Mouse (Mus musculus) 416B (cell line): ENCODE data around the gene Clybl.

ENCODE experiments used
- DNase-seq: peaks from one replicate; pipeline ENCODE4 v3.0.0; 2011; ENCODE audit warnings: low read depth

Gene Clybl

GRCm38 (mm10) chr14:122200247-122200885, 18.9 kb downstream of the Clybl start:
- DNase-seq, result no peak

DNA sequence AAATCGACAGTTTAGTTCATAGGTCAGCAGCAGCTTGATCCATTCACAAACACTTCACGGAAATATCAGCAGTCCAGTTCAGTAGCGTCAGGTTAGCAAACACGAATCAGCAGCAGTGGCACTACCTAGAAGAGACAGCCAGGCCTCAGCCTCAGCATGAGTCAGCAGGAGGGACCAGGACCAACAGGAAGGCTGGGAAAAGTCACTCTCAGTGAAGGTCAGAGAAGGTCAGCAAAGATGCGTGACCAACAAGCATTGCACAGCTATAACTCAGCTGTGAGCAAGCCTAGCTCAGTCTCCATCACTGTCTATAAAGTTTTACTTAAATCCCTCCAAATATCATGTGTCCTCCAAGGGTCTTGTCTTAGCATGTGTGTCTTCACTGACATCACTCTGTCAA, 27.7 kb downstream of the Clybl start:
- no peak for DNase-seq

GRCm38 (mm10) chr14:122213590-122213989, 32.1 kb downstream of the Clybl start:
- no peak for DNase-seq

DNA sequence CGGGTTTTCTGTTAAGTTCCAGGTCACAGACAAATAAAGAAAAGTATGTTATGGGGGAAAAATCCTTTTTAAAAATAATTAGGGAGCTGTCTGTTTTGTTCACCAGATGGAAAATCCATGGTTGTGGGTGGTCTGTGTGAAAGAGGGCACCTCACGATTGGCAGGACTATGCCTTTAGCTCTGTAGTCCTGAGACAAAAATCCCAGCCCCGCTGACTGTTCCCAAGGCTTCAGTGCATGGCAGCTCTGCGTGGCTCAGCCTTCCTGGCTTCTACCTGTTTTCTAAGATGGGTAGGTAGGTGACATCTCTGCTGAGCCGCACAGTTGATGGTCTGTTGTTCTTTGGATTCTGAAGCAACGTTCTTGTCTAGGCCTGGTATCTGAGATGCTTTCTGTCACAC, 32.6 kb downstream of the Clybl start:
- DNase-seq, result no peak

GRCm38 (mm10) chr14:122217221-122217620, 35.7 kb downstream of the Clybl start:
- DNase-seq, result no peak

- no peak for DNase-seq
These were observed 41.5 kb downstream of the Clybl start for GRCm38 (mm10) chr14:122222934-122223374.

- DNase-seq, result peak; percentile 81
These were observed 42.1 kb downstream of the Clybl start for GRCm38 (mm10) chr14:122223461-122224102.

GRCm38 (mm10) chr14:122224103-122224494, 42.6 kb downstream of the Clybl start:
- no peak for DNase-seq

DNA sequence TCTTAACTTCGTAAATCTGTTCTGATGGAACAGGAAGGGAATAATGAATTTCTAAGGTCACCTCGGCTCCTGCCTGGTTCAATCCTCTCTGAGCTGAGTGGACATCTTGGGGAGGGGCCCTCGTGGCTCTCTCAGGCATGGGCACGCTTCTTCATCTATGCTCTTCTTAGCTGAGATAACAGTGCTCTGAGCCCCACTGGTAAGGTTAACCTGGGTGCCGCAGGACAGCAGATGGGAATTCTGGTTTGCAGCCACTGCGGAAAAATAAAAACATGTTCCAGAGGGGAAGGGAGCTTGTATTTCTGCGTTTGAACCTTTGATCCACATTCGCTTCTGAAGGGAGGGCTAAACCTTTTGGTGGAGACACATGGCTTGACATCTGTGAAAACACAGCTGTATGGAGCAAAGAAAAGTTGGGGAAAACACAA, 43.0 kb downstream of the Clybl start:
- no peak for DNase-seq

GRCm38 (mm10) chr14:122225479-122226132, 44.1 kb downstream of the Clybl start:
- DNase-seq, result no peak

GRCm38 (mm10) chr14:122226133-122226515, 44.6 kb downstream of the Clybl start:
- no peak for DNase-seq

- no peak for DNase-seq
These were observed 45.4 kb downstream of the Clybl start for GRCm38 (mm10) chr14:122226666-122227453.

DNA sequence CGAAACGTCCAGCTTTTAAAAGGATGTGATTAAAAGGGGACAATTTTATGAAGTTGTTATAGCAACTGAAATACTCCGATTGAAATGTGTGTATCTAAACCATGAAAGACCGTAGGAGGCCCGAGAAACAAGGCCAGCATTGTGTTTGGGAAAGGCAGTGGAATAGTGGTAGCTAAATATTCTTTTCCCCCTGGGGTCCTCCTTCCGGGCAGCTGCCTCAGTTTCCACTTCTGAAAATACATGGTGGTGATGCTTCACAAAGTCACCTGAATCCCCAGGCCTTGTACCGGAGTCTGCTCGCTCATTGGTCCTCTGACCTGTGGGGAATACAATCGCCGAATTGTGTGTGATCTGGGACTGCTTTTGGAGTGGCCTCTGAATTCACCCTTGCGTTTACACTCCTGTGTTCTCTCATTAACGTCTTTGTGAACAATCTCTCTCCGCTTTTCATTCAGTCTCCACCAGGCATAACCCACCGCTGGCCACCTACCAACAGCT, 46.0 kb downstream of the Clybl start:
- DNase-seq, result no peak

- no peak for DNase-seq
These were observed 47.5 kb downstream of the Clybl start for GRCm38 (mm10) chr14:122228816-122229551.

GRCm38 (mm10) chr14:122229988-122230387, 48.5 kb downstream of the Clybl start:
- DNase-seq, result no peak

GRCm38 (mm10) chr14:122230621-122231025, 49.1 kb downstream of the Clybl start:
- DNase-seq, result no peak

DNA sequence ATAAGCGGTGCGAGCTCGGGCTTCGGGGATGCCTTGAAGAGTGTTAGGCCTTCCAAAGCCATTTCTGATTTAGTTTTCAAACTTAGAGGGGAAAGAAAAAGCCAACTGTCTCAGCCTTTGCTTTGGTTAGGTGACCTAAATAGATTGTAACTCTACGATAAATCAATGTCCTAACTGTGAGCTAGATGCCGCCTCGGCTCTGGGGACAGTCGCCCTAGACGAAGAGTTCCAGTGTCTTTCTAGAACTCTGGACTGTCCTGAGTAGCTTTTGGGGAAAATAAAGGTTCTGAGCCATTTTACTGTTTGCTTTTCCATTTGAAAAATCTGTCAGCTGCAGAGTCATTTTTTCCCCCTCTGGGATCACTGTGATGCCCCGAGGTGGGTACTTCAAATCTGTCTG, 49.6 kb downstream of the Clybl start:
- no peak for DNase-seq

DNA sequence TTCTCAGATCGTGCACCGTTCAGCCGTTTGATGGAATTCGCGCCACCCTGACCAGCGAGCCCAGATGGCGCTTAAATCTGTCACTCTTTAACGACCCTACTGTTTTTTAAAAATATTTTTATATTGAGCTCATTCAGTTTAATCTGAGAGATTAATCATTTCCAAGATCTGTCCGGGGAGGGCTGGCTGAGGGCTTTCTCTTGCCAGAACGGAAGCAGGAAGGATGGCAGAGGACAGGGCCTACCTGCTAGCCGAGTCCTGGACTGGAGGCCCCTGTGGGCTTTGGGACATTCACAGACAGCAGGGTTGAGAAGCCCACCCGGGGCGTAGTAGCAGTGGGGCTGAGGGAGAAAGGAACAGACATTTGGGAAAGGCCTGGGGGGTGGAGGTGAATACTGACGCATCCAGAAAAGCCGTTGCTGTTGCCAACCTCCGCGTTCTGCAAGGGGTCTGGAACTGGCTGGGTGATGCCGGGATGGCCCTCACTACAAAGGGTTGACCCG, 51.8 kb downstream of the Clybl start:
- DNase-seq, result no peak

GRCm38 (mm10) chr14:122243874-122244273, 62.4 kb downstream of the Clybl start:
- DNase-seq, result no peak

GRCm38 (mm10) chr14:122246919-122247859, 65.7 kb downstream of the Clybl start:
- DNase-seq, result no peak
